Mouse (Mus musculus) C2C12 (cell line): Measurements from ENCODE around the gene Epb41l5.

ENCODE experiments used
- CEBPB ChIP-seq: IDR thresholded peaks from one replicate; pipeline ENCODE4 v1.6.1; 2011; ENCODE audit warnings: low read depth, mild to moderate bottlenecking, control low read depth, moderate library complexity
- CTCF ChIP-seq: IDR thresholded peaks from one replicate; pipeline ENCODE4 v1.5.1; 2011; ENCODE audit not compliant: control insufficient read depth, insufficient read depth, insufficient read length
- FOSL1 ChIP-seq: IDR thresholded peaks from one replicate; pipeline ENCODE4 v1.8.0; 2011; ENCODE audit warnings: mild to moderate bottlenecking, low read length; ENCODE audit not compliant: poor library complexity, insufficient read depth, severe bottlenecking
- MAX ChIP-seq: IDR thresholded peaks from one replicate; pipeline ENCODE4 v1.6.1; 2011; ENCODE audit warnings: mild to moderate bottlenecking, control low read depth
- MYOD1 ChIP-seq: IDR thresholded peaks from one replicate; pipeline ENCODE4 v1.6.1; 2011; ENCODE audit warnings: low read depth; ENCODE audit not compliant: control insufficient read depth, insufficient read length
- MYOG ChIP-seq: IDR thresholded peaks from one replicate; pipeline ENCODE4 v1.6.1; 2011; ENCODE audit not compliant: control insufficient read depth, insufficient read length; ENCODE audit errors: extremely low read depth
- USF1 ChIP-seq: IDR thresholded peaks from one replicate; pipeline ENCODE4 v1.6.1; 2011; ENCODE audit warnings: low read depth, mild to moderate bottlenecking, control low read depth, moderate library complexity

- TF ChIP-seq MAX: no peak
- no peak for TF ChIP-seq CTCF
- no peak for TF ChIP-seq CEBPB
- no peak for TF ChIP-seq MYOD1
- no peak for TF ChIP-seq FOSL1
- TF ChIP-seq USF1: no peak
- TF ChIP-seq MYOG: no peak
Observed at GRCm38 (mm10) chr1:119546490-119546889, 102.3 kb downstream of the Epb41l5 start.
